Mouse (Mus musculus): ENCODE measurements around the gene Trpv4. TPM values are rescaled to one million over a fixed set of nuclear protein-coding genes. Genes with fewer than 3 reads are reported as not detected.

Gene Trpv4
- polyA plus RNA-seq, 1 experiment, result 6.5 TPM

GRCm38 (mm10) chr5:114591151-114591561 lies 67.1 kb downstream of the Trpv4 start:
- Histone ChIP-seq H3K27me3 (ENCODE audit: control insufficient read depth, insufficient read depth, low read length) (no peaks in the 10 kb centered on the region), H3K4me1 (replicated peaks; ENCODE audit: control insufficient read depth, insufficient read depth, low read length) (peaks cover 64% of the 10 kb centered on the region), H3K27ac (ENCODE audit: control insufficient read depth, insufficient read depth, low read length) (no peak overlapping the region), H3K36me3 (ENCODE audit: control insufficient read depth, insufficient read depth, low read length) (no peaks in the 10 kb centered on the region), H3K4me3 (ENCODE audit: control insufficient read depth, insufficient read depth, low read length) (no peak overlapping the region)
- DNase-seq, result no peak
- WGBS, result 92% methylated on average over 15 of the region's 15 CpGs
- TF ChIP-seq CTCF (IDR thresholded peaks at IDR 0.05; ENCODE audit: borderline replicate concordance, control insufficient read depth, extremely low read depth, insufficient read depth, low read length, poor library complexity) (no peak), POLR2A (IDR thresholded peaks at IDR 0.05; ENCODE audit: control insufficient read depth, extremely low read depth, insufficient read depth, low read length, poor library complexity) (no peak)

- no peaks in the 10 kb centered on the region for H3K27me3 ChIP-seq (ENCODE audit: control insufficient read depth, insufficient read depth, low read length)
- TF ChIP-seq POLR2A (IDR thresholded peaks at IDR 0.05; ENCODE audit: control insufficient read depth, extremely low read depth, insufficient read depth, low read length, poor library complexity) (no peak), CTCF (IDR thresholded peaks at IDR 0.05; ENCODE audit: borderline replicate concordance, control insufficient read depth, extremely low read depth, insufficient read depth, low read length, poor library complexity) (no peak)
- no peak for DNase-seq
- no peak overlapping the region for H3K27ac ChIP-seq (ENCODE audit: control insufficient read depth, insufficient read depth, low read length)
- peaks cover 64% of the 10 kb centered on the region for H3K4me1 ChIP-seq (replicated peaks; ENCODE audit: control insufficient read depth, insufficient read depth, low read length)
- no peaks in the 10 kb centered on the region for H3K36me3 ChIP-seq (ENCODE audit: control insufficient read depth, insufficient read depth, low read length)
- 94% methylated on average over 17 of the region's 17 CpGs for WGBS
- H3K4me3 ChIP-seq (ENCODE audit: control insufficient read depth, insufficient read depth, low read length), result no peak overlapping the region
Measured at GRCm38 (mm10) chr5:114590043-114590913, 67.9 kb downstream of the Trpv4 start.

GRCm38 (mm10) chr5:114589454-114589853 lies 68.8 kb downstream of the Trpv4 start:
- Histone ChIP-seq H3K27me3 (ENCODE audit: control insufficient read depth, insufficient read depth, low read length) (no peaks in the 10 kb centered on the region), H3K36me3 (ENCODE audit: control insufficient read depth, insufficient read depth, low read length) (no peaks in the 10 kb centered on the region), H3K4me1 (replicated peaks; ENCODE audit: control insufficient read depth, insufficient read depth, low read length) (peaks cover 62% of the 10 kb centered on the region), H3K4me3 (ENCODE audit: control insufficient read depth, insufficient read depth, low read length) (no peak overlapping the region), H3K27ac (ENCODE audit: control insufficient read depth, insufficient read depth, low read length) (no peak overlapping the region)
- 86% methylated on average over 2 of the region's 2 CpGs for WGBS
- TF ChIP-seq CTCF (IDR thresholded peaks at IDR 0.05; ENCODE audit: borderline replicate concordance, control insufficient read depth, extremely low read depth, insufficient read depth, low read length, poor library complexity) (no peak), POLR2A (IDR thresholded peaks at IDR 0.05; ENCODE audit: control insufficient read depth, extremely low read depth, insufficient read depth, low read length, poor library complexity) (no peak)
- DNase-seq, result no peak

- WGBS, result 92% methylated on average over 6 of the region's 6 CpGs
- no peak for DNase-seq
- no peaks in the 10 kb centered on the region for H3K27me3 ChIP-seq (ENCODE audit: control insufficient read depth, insufficient read depth, low read length)
- no peaks in the 10 kb centered on the region for H3K36me3 ChIP-seq (ENCODE audit: control insufficient read depth, insufficient read depth, low read length)
- no peak overlapping the region for H3K27ac ChIP-seq (ENCODE audit: control insufficient read depth, insufficient read depth, low read length)
- H3K4me1 ChIP-seq (replicated peaks; ENCODE audit: control insufficient read depth, insufficient read depth, low read length), result peaks cover 62% of the 10 kb centered on the region
- TF ChIP-seq CTCF (IDR thresholded peaks at IDR 0.05; ENCODE audit: borderline replicate concordance, control insufficient read depth, extremely low read depth, insufficient read depth, low read length, poor library complexity) (no peak), POLR2A (IDR thresholded peaks at IDR 0.05; ENCODE audit: control insufficient read depth, extremely low read depth, insufficient read depth, low read length, poor library complexity) (no peak)
- H3K4me3 ChIP-seq (ENCODE audit: control insufficient read depth, insufficient read depth, low read length), result no peak overlapping the region
Measured at GRCm38 (mm10) chr5:114589026-114589425, 69.2 kb downstream of the Trpv4 start.

- TF ChIP-seq CTCF (IDR thresholded peaks at IDR 0.05; ENCODE audit: borderline replicate concordance, control insufficient read depth, extremely low read depth, insufficient read depth, low read length, poor library complexity) (no peak), POLR2A (IDR thresholded peaks at IDR 0.05; ENCODE audit: control insufficient read depth, extremely low read depth, insufficient read depth, low read length, poor library complexity) (0 out of 2 replicates have a peak, but pooled peaks have one; percentile 7)
- no peak overlapping the region for H3K4me3 ChIP-seq (ENCODE audit: control insufficient read depth, insufficient read depth, low read length)
- DNase-seq, result no peak
- 59% methylated on average over 10 of the region's 10 CpGs for WGBS
- no peaks in the 10 kb centered on the region for H3K36me3 ChIP-seq (ENCODE audit: control insufficient read depth, insufficient read depth, low read length)
- H3K27ac ChIP-seq (ENCODE audit: control insufficient read depth, insufficient read depth, low read length), result no peak overlapping the region
- no peaks in the 10 kb centered on the region for H3K27me3 ChIP-seq (ENCODE audit: control insufficient read depth, insufficient read depth, low read length)
- peaks cover 62% of the 10 kb centered on the region for H3K4me1 ChIP-seq (replicated peaks; ENCODE audit: control insufficient read depth, insufficient read depth, low read length)
Measured at GRCm38 (mm10) chr5:114588416-114588815, 69.8 kb downstream of the Trpv4 start.

- Histone ChIP-seq H3K4me3 (ENCODE audit: control insufficient read depth, insufficient read depth, low read length) (no peak overlapping the region), H3K27ac (ENCODE audit: control insufficient read depth, insufficient read depth, low read length) (no peak overlapping the region), H3K4me1 (replicated peaks; ENCODE audit: control insufficient read depth, insufficient read depth, low read length) (peaks cover 63% of the 10 kb centered on the region), H3K27me3 (ENCODE audit: control insufficient read depth, insufficient read depth, low read length) (no peaks in the 10 kb centered on the region), H3K36me3 (ENCODE audit: control insufficient read depth, insufficient read depth, low read length) (no peaks in the 10 kb centered on the region)
- TF ChIP-seq CTCF (IDR thresholded peaks at IDR 0.05; ENCODE audit: borderline replicate concordance, control insufficient read depth, extremely low read depth, insufficient read depth, low read length, poor library complexity) (peak; percentile 30; the same call in 1 of the 2 replicates), POLR2A (IDR thresholded peaks at IDR 0.05; ENCODE audit: control insufficient read depth, extremely low read depth, insufficient read depth, low read length, poor library complexity) (0 out of 2 replicates have a peak, but pooled peaks have one; percentile 20)
- DNase-seq, result peak; percentile 86
- WGBS, result 39% methylated on average over 9 of the region's 9 CpGs
Measured at GRCm38 (mm10) chr5:114587908-114588307, 70.3 kb downstream of the Trpv4 start.
